Mouse (Mus musculus): ENCODE measurements around the gene Kdm5b. TPM values are rescaled to one million over a fixed set of nuclear protein-coding genes. Genes with fewer than 3 reads are reported as not detected.
"Not testable (repeated sequence)": the region's sequence is repeated elsewhere in the genome, so short reads cannot be mapped to it uniquely, and the experiment has no call there.

The Kdm5b gene
- polyA plus RNA-seq, 1 experiment from 2014 or later, result 75.9 TPM

DNA sequence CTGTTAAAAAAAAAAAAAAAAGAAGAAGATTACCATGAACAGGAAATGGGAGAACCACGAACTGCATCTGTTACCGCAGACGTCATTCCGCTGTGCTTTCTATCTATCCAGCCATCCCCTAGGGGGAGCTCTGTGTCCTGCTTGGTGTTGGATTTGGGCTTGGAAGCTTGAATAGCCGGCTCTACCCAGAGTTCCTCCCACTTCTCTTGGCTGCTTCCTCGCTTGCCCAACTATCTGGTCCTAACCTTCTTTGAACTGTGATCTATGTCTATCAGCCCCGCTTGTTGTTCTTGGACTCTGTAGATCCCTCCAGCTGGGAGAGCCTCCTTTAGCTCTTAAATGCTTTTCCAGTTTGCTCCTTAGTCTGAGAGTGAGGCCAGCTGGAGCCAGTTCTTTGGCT lies 41.3 kb upstream of the Kdm5b start:
- Histone ChIP-seq H3K27ac (ENCODE audit: low read depth, low read length) (no peak overlapping the region), H3K9me3 (ENCODE audit: control insufficient read depth, low read length) (no peaks in the 10 kb centered on the region), H3K4me1 (ENCODE audit: control insufficient read depth, insufficient read depth, low read length) (peaks cover 15% of the 10 kb centered on the region; the same call in 1 of the 2 replicates), H3K36me3 (ENCODE audit: control insufficient read depth, insufficient read depth, low read length) (no peaks in the 10 kb centered on the region), H3K4me3 (ENCODE audit: low read length) (no peak overlapping the region), H3K4me2 (replicated peaks; ENCODE audit: low read depth, low read length) (no peak overlapping the region), H3K27me3 (ENCODE audit: control insufficient read depth, insufficient read depth, low read length) (no peaks in the 10 kb centered on the region), H3K9ac (ENCODE audit: low read depth, low read length) (0 out of 2 replicates have a peak overlapping the region, but pooled peaks have one; percentile 12)
- peak; percentile 73 for ATAC-seq (ENCODE audit: low FRiP score, low TSS enrichment)
- 6% methylated on average over 7 of the region's 7 CpGs for WGBS

DNA sequence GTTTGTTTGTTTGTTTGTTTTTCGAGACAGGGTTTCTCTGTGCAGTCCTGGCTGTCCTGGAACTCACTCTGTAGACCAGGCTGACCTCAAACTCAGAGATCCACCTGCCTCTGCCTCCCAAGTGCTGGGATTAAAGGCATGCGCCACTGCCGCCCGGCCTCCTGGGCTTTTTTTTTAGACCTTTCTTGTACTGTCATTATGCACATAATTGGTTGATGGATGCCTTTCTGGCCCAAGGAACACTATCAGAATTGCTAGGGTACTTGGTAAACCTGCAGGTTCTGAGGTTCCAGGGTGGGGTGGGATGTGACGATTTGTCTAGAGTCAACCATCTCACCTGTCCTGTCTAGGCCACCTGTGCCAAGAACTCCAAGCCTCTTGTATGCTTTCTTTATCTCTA lies 40.8 kb upstream of the Kdm5b start:
- H3K4me2 ChIP-seq (replicated peaks; ENCODE audit: low read depth, low read length); H3K36me3 ChIP-seq (ENCODE audit: control insufficient read depth, insufficient read depth, low read length); H3K27ac ChIP-seq (ENCODE audit: low read depth, low read length); ATAC-seq (ENCODE audit: low FRiP score, low TSS enrichment); H3K9me3 ChIP-seq (ENCODE audit: control insufficient read depth, low read length); H3K4me3 ChIP-seq (ENCODE audit: low read length); H3K9ac ChIP-seq (ENCODE audit: low read depth, low read length); H3K27me3 ChIP-seq (ENCODE audit: control insufficient read depth, insufficient read depth, low read length); H3K4me1 ChIP-seq (ENCODE audit: control insufficient read depth, insufficient read depth, low read length): not testable (repeated sequence)
- WGBS, result 94% methylated on average over 5 of the region's 5 CpGs

DNA sequence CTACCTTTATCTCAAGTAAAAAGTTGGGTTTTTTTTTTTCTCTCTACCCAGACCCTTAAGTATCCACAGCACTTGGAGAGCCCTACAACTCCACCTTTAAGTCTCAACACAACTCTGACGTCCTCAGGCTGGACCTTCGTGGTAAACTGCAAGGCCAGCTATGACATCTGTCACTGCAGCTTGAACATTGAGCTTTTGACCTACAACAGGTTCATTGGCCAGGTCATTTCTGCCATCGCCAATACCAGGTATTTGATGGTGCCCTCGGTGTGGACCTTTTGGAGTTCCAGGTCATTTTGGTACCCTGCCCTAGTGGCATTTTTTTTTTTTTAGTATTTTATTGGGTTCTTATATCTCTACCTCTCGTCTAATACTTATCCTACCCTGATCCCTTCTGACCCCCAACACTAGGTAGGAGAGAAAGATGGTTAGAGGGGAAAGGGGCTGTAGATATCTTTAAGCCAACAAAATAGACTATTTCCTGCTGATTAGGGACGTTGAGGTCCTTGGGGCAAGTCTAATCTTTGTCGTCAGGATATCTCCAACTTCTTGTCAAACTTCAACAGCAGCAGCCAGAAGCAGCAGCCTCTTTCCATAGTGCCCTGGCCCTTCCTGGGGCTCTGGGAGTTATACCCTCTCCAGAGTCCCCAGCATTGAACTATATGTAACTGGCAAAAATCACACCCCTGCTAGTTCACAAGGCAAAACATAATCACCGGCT lies 39.8 kb upstream of the Kdm5b start:
- no peak overlapping the region for H3K4me3 ChIP-seq (ENCODE audit: low read length)
- H3K4me2 ChIP-seq (replicated peaks; ENCODE audit: low read depth, low read length), result no peak overlapping the region
- no peak overlapping the region for H3K27ac ChIP-seq (ENCODE audit: low read depth, low read length)
- H3K27me3 ChIP-seq (ENCODE audit: control insufficient read depth, insufficient read depth, low read length), result no peaks in the 10 kb centered on the region
- H3K9me3 ChIP-seq (ENCODE audit: control insufficient read depth, low read length), result no peaks in the 10 kb centered on the region
- 84% methylated on average over 8 of the region's 8 CpGs for WGBS
- no peak for ATAC-seq (ENCODE audit: low FRiP score, low TSS enrichment)
- H3K9ac ChIP-seq (ENCODE audit: low read depth, low read length), result no peak overlapping the region
- peaks cover 8% of the 10 kb centered on the region; the same call in 1 of the 2 replicates for H3K4me1 ChIP-seq (ENCODE audit: control insufficient read depth, insufficient read depth, low read length)
- no peaks in the 10 kb centered on the region for H3K36me3 ChIP-seq (ENCODE audit: control insufficient read depth, insufficient read depth, low read length)

DNA sequence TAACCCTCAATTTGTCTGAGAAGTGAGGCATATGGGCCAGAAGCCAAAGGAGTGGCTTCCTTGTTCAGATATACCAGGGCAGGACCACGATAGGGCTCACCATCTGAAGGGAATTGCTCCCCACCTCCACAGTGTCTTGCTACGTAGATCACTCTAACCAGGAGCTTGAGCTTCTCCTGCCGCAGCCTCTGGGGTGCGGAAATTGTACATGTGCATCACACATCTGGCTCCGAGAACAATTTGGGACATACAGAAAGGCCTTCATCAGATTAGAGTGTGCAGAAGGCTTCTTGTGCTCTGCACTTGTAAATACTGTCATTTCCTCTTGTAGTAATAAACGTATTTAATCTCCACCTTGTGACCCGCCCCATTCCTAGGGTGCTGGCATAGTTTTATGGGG lies 38.8 kb upstream of the Kdm5b start:
- Histone ChIP-seq H3K4me1 (ENCODE audit: control insufficient read depth, insufficient read depth, low read length) (peaks cover 2% of the 10 kb centered on the region; the same call in 1 of the 2 replicates), H3K27me3 (ENCODE audit: control insufficient read depth, insufficient read depth, low read length) (no peaks in the 10 kb centered on the region), H3K36me3 (ENCODE audit: control insufficient read depth, insufficient read depth, low read length) (no peaks in the 10 kb centered on the region), H3K27ac (ENCODE audit: low read depth, low read length) (no peak overlapping the region), H3K4me3 (ENCODE audit: low read length) (no peak overlapping the region), H3K4me2 (replicated peaks; ENCODE audit: low read depth, low read length) (no peak overlapping the region), H3K9me3 (ENCODE audit: control insufficient read depth, low read length) (no peaks in the 10 kb centered on the region), H3K9ac (ENCODE audit: low read depth, low read length) (no peak overlapping the region)
- 74% methylated on average over 7 of the region's 7 CpGs for WGBS
- ATAC-seq (ENCODE audit: low FRiP score, low TSS enrichment), result no peak

DNA sequence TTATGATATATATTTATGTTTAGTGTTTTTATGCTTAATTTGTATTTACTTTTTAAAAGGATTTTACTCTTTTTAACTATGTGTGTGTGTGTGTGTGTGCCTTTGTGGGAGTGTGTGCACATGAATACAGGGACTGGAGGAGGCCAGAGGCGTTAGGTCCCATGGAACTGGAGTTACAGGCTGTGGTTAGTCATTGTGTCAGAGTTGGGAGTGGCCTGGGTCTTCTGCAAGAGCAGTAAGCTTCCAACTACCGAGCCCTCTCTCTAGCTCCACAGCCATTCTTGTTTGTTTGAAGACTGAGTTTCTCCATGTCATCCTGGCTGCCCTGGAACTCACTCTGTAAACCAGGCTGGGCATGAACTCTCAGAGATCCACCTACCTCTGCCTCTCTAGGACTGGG lies 37.6 kb upstream of the Kdm5b start:
- Histone ChIP-seq H3K4me3 (ENCODE audit: low read length) (no peak overlapping the region), H3K4me2 (replicated peaks; ENCODE audit: low read depth, low read length) (no peak overlapping the region), H3K27me3 (ENCODE audit: control insufficient read depth, insufficient read depth, low read length) (no peaks in the 10 kb centered on the region), H3K9me3 (ENCODE audit: control insufficient read depth, low read length) (no peaks in the 10 kb centered on the region), H3K9ac (ENCODE audit: low read depth, low read length) (no peak overlapping the region), H3K36me3 (ENCODE audit: control insufficient read depth, insufficient read depth, low read length) (no peaks in the 10 kb centered on the region), H3K4me1 (ENCODE audit: control insufficient read depth, insufficient read depth, low read length) (no peaks in the 10 kb centered on the region), H3K27ac (ENCODE audit: low read depth, low read length) (no peak overlapping the region)
- ATAC-seq (ENCODE audit: low FRiP score, low TSS enrichment), result no peak
- 54% methylated on average over 2 of the region's 2 CpGs for WGBS

DNA sequence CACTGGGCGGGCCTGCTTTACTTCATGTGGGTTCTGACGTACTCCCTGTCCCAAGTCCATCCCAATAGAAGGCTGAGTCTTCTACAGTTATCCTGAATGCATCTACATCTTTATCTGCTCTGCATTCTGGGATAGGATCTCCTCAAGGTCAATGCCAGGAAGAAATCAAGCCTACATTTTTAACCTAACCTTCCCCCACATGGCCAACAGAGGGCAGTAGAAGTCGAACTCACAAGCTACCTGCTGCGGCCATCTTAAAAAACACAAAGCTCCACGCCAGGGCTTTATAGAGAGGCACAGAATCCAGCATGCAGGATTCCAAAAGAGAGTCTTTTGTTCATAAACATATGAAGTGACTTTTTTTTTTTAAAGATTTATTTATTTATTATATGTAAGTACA lies 35.5 kb upstream of the Kdm5b start:
- WGBS, result 79% methylated on average over 5 of the region's 5 CpGs
- no peak for ATAC-seq (ENCODE audit: low FRiP score, low TSS enrichment)

DNA sequence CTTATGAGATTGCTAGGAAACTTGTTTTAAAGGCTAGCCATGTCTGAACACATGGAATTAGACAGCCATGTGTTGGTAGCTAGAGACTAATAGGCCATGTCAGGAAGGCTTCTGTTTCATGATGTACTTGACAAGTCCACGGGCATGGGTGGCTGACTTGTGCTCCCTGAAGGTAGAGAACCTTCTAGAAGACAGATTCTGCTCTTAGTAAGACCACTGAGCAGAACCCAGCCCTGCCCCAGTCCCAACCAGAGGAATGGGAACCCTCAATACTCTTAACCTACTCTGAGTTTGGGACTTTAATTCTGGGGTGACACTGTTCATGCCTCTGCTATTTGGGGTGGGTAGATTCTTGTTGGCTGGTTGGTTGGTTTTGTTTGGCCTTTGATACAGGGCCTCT lies 35.0 kb upstream of the Kdm5b start:
- Histone ChIP-seq H3K9me3 (ENCODE audit: control insufficient read depth, low read length) (no peaks in the 10 kb centered on the region), H3K27me3 (ENCODE audit: control insufficient read depth, insufficient read depth, low read length) (no peaks in the 10 kb centered on the region), H3K4me2 (replicated peaks; ENCODE audit: low read depth, low read length) (no peak overlapping the region), H3K27ac (ENCODE audit: low read depth, low read length) (no peak overlapping the region), H3K9ac (ENCODE audit: low read depth, low read length) (no peak overlapping the region), H3K36me3 (ENCODE audit: control insufficient read depth, insufficient read depth, low read length) (no peaks in the 10 kb centered on the region), H3K4me3 (ENCODE audit: low read length) (no peak overlapping the region), H3K4me1 (ENCODE audit: control insufficient read depth, insufficient read depth, low read length) (no peaks in the 10 kb centered on the region)
- no peak for ATAC-seq (ENCODE audit: low FRiP score, low TSS enrichment)
- 76% methylated on average over 1 of the region's 1 CpGs for WGBS

More for the DNA sequence above, 35.5 kb upstream of the Kdm5b start:
- Histone ChIP-seq H3K4me2 (replicated peaks; ENCODE audit: low read depth, low read length) (no peak overlapping the region), H3K27ac (ENCODE audit: low read depth, low read length) (no peak overlapping the region), H3K4me1 (ENCODE audit: control insufficient read depth, insufficient read depth, low read length) (no peaks in the 10 kb centered on the region), H3K9me3 (ENCODE audit: control insufficient read depth, low read length) (no peaks in the 10 kb centered on the region), H3K36me3 (ENCODE audit: control insufficient read depth, insufficient read depth, low read length) (no peaks in the 10 kb centered on the region), H3K27me3 (ENCODE audit: control insufficient read depth, insufficient read depth, low read length) (no peaks in the 10 kb centered on the region), H3K4me3 (ENCODE audit: low read length) (no peak overlapping the region), H3K9ac (ENCODE audit: low read depth, low read length) (no peak overlapping the region)

DNA sequence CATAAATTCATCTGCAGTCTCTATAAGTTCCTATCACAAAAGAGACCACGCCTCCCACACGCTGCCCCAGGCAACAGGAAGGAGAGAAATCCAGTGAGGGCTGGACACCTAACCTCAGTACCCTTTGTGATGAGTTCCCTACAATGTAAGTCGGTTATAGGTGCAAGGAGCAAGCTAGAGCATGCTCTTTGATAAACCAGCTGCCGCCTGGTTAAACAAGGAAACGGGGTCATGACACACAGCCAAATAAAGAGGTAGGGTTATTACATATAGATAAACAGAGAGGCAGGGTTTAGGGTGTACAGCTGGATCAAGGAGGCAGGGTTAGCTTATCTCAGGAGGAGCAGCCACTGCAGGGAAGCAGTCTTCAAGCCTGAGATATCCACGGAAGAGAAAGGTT lies 33.2 kb upstream of the Kdm5b start:
- no peak overlapping the region for H3K4me2 ChIP-seq (replicated peaks; ENCODE audit: low read depth, low read length)
- no peak overlapping the region for H3K4me3 ChIP-seq (ENCODE audit: low read length)
- H3K4me1 ChIP-seq (ENCODE audit: control insufficient read depth, insufficient read depth, low read length), result no peaks in the 10 kb centered on the region
- no peak overlapping the region for H3K9ac ChIP-seq (ENCODE audit: low read depth, low read length)
- 73% methylated on average over 6 of the region's 6 CpGs for WGBS
- no peaks in the 10 kb centered on the region for H3K9me3 ChIP-seq (ENCODE audit: control insufficient read depth, low read length)
- H3K36me3 ChIP-seq (ENCODE audit: control insufficient read depth, insufficient read depth, low read length), result no peaks in the 10 kb centered on the region
- no peaks in the 10 kb centered on the region for H3K27me3 ChIP-seq (ENCODE audit: control insufficient read depth, insufficient read depth, low read length)
- no peak for ATAC-seq (ENCODE audit: low FRiP score, low TSS enrichment)
- H3K27ac ChIP-seq (ENCODE audit: low read depth, low read length), result no peak overlapping the region

DNA sequence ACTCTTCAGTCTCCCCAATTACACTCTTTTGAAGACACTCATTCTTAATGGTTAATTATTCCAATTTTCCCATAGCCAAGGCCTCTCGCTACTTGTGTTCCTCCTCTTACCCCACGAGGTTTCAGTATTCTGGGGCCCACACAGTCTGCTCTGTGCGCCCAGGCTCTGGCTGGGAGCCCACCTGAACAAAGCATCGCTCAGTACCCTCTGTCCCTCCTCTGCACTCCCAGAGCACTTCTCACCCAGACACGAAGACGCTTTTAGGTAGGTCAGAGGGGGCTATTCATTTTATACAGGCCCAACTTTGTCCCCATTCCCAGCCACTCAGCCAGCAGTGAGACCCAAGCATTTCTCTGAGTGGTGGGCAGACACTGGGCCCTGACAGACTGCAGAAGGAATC lies 29.4 kb upstream of the Kdm5b start:
- no peak overlapping the region for H3K4me3 ChIP-seq (ENCODE audit: low read length)
- H3K9ac ChIP-seq (ENCODE audit: low read depth, low read length), result no peak overlapping the region
- H3K4me1 ChIP-seq (ENCODE audit: control insufficient read depth, insufficient read depth, low read length), result no peaks in the 10 kb centered on the region
- H3K9me3 ChIP-seq (ENCODE audit: control insufficient read depth, low read length), result no peaks in the 10 kb centered on the region
- H3K27ac ChIP-seq (ENCODE audit: low read depth, low read length), result no peak overlapping the region
- 71% methylated on average over 6 of the region's 6 CpGs for WGBS
- no peaks in the 10 kb centered on the region for H3K36me3 ChIP-seq (ENCODE audit: control insufficient read depth, insufficient read depth, low read length)
- ATAC-seq (ENCODE audit: low FRiP score, low TSS enrichment), result no peak
- H3K27me3 ChIP-seq (ENCODE audit: control insufficient read depth, insufficient read depth, low read length), result no peaks in the 10 kb centered on the region
- H3K4me2 ChIP-seq (replicated peaks; ENCODE audit: low read depth, low read length), result no peak overlapping the region
